Mouse (Mus musculus) heart, postnatal 14 days (tissue): ENCODE measurements at regions not wholly inside any gene's neighbourhood (a gene's known extent, or its start where the extent isn't known, plus 50 kb on each side); places are given as distances from the start of the nearest gene placed in this dataset.

ENCODE experiments used
- DNase-seq, 2 experiments: peaks; one replicate each; pipeline ENCODE4 v3.0.0; 2021 to 2022
- intact Hi-C: fragments of 180-260 bp; cut with DNase I; formaldehyde crosslinking; loops from one replicate; pipeline ENCODE4 v1.15.1; 2025

DNA sequence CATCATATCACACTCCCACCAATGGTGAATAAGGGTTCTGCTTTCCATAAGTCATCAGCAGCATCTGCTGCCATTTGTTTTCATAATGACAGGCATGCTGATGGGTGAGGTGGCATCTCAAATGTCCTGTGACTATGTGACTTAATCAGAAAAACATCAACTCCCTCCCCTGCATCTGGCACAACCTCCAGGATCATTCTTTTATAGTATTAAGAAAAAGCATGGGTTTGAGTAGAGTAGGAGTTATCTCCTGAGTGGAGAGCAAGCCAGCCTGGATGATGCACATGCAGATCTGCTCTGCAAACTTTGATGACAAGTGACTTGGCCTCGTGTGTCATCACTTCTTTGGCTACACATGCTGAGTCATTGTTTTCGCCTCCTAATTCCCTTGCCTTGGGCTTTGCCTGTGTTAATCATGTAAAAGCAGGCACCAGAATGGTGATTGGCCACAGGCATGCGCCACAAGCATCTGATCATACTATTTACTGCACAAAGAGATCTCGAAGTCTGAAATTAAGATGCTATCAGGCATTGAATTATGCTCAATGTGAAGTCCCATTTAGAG, 335.9 kb downstream of the Rnf144a start:
- no peak for DNase-seq
- intact Hi-C loops = loop anchor here (10.0 kb wide), 5 partner anchors 146 to 1054 kb away; partner anchors contain the start of gene Id2

- intact Hi-C loops = loop anchor here (10.0 kb wide), 5 partner anchors 149 to 1051 kb away; partner anchors contain the start of gene Id2
Measured at GRCm38 (mm10) chr12:26075638-26076254, 339.3 kb downstream of the Rnf144a start.

GRCm38 (mm10) chr12:26072180-26072579, 342.9 kb downstream of the Rnf144a start:
- intact Hi-C loops = loop anchor here (10.0 kb wide), 5 partner anchors 153 to 1047 kb away; partner anchors contain the start of gene Id2
- DNase-seq = no peak

More at GRCm38 (mm10) chr12:26075638-26076254, 339.3 kb downstream of the Rnf144a start:
- no peak for DNase-seq

DNA sequence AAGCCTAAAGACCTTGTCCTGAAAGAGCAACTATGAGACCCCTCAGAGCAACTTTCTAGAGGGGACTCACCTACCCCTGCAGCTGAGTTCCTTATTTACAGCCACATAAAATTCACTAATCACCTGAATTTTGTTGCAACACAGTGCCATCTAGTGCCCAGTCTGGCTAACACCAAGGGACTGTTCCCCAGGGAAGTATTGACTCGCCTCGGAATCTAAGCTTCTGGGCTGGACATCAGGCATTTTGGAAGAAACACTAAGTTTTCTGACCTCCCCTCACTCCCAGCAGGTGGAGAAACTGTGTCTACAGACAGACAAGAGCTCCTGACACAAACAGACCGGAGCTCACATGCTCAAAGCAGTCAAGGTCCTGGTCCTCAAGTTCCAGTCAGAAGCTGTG, 343.4 kb downstream of the Rnf144a start:
- peak; percentile 59 to 79 for DNase-seq

DNA sequence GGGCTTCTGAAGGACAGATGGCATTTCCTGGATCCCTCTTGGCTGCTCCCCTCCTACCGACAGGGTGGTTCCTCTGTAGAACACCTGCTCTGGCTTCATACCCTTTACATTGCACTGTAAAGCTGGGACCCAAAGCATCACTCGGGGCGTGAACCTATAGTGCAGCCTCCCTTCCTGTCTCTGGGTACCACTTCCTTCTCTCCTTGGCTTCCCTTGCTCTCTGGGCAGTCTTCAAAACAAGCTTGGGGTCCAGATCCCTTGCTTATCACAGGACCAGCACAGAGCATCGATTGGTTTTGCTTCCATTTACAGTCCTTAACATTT, 346.4 kb downstream of the Rnf144a start:
- intact Hi-C loops = no loop called here
- DNase-seq = no peak

More for the DNA sequence above, 343.4 kb downstream of the Rnf144a start:
- intact Hi-C loops = loop anchor here (10.0 kb wide), 5 partner anchors 153 to 1047 kb away; partner anchors contain the start of gene Id2

DNA sequence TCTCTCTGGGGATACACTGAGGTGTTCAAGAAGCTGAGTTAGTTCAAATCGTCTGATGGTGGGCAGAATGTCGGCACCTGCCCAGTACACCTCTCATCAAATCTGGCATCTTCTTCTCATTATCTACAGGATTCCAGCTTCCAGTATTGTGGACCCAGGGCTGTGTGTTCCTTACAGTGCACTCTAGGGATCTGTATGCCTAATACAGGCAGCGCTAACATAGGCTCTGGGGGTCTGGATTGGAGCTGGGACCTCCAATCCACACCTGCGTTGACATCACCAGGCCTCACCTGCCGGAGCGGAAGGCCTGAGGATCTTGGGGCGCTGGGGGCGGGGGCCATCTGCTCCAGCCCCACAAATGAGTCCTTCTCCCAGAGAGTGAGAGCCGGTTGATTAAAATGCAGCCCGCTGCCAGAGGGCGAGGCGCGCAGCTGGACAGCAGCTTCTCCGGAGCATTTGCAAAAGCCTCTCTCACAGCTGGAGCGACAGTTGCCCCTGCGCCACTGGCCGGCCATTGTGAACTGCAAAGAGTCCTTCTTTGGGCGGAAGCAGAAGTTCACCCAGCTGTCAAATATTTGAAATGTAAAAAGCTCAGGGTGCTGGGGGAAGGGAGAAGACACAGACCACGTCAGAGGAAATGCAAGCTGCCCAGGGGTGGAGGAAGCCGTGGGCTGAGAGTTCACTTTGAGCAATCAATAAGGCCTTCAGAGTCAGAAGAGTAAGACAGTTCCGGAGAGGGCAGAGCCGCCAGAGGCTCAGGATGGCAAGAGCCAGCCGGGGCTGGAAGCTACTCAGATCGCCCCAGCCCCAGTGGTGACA, 347.0 kb downstream of the Rnf144a start:
- intact Hi-C loops = no loop called here
- peak; percentile 30 to 43 for DNase-seq

- intact Hi-C loops = no loop called here
Measured at GRCm38 (mm10) chr12:26060378-26060777, 354.7 kb downstream of the Rnf144a start.

DNA sequence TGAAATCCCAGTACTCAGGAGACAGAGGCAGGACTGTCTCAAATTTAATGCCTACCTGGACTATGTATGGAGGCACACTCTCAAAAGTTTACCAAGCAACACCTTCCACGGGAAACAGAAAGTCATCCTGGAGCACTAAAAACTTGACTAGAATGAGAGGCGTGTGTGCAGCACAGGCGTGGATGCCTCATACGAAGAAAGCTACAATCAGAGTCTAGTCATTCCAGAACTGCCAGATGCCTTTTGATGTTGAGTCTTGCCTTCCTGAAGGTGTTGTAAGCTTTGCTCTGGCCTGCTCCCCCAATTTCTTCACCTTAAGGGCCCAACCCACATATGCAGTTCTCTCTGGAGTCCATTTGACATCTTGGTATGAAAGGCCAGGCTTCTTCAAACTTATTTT, 356.0 kb downstream of the Rnf144a start:
- no peak for DNase-seq
- intact Hi-C loops = no loop called here

More at GRCm38 (mm10) chr12:26060378-26060777, 354.7 kb downstream of the Rnf144a start:
- DNase-seq = no peak

GRCm38 (mm10) chr12:26057491-26058054, 357.5 kb downstream of the Rnf144a start:
- intact Hi-C loops = no loop called here
- DNase-seq = no peak

DNA sequence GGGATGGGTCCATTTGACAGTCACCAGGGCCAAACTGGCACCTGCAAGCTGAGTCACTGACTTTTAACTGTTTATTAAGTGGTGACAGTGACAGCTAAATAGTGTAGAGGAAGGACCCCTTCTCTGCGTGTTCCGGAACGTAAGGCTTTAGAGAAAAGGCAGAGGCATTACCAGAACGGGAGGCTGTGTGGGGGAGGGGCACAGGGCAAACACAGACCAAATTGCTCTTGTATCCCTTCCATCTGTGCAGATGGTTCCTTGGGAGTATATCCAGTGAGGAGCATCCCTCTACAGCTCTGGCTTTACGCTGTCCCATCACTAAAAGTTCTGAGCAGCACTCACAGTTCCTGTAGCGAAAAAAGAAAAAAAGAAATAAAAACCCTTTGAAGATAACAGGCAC, 368.1 kb downstream of the Rnf144a start:
- intact Hi-C loops = no loop called here
- DNase-seq = no peak

GRCm38 (mm10) chr12:26045321-26045720, 369.7 kb downstream of the Rnf144a start:
- intact Hi-C loops = no loop called here
- no peak for DNase-seq

DNA sequence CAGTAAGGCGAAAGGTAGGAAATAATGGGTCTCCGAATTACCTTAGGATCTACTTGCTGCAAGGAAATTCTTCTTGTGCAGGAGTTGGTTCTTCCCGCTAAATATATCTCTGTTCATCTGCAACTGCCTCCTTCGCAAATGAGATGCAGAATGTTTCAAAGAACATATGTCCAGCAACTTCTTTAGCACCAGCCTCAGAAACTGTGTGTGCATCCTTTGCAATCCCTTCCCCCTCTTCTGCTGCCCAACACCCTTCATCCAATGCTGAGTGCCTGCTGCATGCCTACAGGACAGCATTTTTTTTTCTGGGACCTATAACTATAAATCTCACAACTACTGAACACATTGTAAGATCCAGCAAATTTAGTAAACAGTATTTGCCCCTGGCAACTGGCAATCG, 402.1 kb downstream of the Rnf144a start:
- DNase-seq = no peak
- intact Hi-C loops = no loop called here

- intact Hi-C loops = no loop called here
- no peak for DNase-seq
Measured at GRCm38 (mm10) chr12:25994063-25994462, 421.0 kb downstream of the Rnf144a start.

DNA sequence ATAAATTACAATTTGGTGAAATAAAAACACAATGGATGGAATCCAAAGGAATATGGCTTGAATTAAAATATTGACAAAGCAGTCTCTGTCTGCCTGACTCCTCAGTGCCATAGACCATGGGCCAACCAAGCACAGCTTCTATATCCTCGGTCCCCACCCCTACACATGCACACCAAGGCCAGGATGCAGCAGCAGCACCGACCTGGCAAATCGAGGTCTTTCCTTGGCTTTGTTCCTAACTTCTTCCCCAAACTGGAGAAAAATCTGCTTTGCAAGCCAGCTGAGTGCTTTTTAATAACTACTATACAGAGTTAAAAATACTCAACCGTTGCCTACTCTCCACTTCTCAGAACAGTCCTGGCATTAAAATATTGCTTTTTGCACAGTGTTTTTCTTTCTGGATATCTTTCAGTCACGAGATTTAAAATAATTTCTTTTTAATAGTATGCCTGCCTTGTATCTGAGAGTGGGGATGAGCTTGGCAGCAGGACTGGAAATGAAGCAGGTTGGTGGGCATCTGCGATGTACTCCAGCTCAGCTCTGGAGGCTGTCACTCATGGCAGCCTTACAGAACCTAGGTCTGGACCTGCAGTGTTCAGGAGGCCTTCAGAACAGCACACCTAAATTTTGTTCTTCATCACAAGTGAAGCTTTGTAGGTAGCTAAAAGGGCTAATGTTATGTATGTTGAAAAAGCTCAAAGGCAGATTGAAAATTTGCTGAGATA, 423.1 kb downstream of the Rnf144a start:
- intact Hi-C loops = no loop called here
- DNase-seq = no peak

DNA sequence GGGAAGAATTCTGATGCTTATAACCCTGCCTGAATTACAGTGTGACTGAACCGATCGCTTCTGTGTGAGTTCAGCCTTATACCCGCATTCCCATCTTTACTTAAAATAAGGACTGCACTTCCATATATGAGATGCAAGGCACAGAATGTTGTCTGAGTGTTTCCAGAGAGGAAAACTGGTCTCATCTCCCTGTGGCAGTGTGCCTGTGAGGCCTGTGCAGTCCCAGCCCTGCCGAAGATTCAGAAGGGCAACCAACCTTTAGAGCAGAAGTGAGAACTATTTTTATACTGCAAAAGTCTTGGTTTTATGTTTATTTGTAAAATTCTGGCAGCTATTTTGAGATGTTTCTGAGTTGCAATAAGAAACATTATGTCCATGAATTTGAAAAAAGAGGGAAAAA, 432.5 kb downstream of the Rnf144a start:
- intact Hi-C loops = no loop called here

DNA sequence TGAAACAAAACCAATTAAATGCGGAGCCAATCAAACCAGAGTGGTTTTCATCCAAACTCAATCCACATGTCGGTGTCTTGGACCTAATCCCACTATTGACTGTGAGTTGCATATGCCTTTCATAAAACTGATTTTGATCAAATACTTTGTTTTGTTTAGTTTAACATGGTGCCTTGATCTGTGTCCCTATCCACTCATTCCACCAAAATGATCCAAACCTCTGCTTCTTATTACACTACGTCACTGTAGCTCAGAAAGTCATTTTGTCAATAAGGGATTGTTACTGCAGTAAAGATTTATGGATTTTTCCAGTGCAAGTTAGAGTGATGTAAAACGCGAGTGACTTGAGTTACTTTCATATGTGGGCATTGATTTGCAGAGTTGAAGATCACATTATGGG, 436.7 kb downstream of the Rnf144a start:
- intact Hi-C loops = no loop called here
- no peak for DNase-seq

More for the DNA sequence above, 432.5 kb downstream of the Rnf144a start:
- DNase-seq = no peak

GRCm38 (mm10) chr12:25958584-25958983, 456.5 kb downstream of the Rnf144a start:
- no peak for DNase-seq
- intact Hi-C loops = no loop called here

- intact Hi-C loops = no loop called here
Measured at GRCm38 (mm10) chr12:25957547-25957946, 457.5 kb downstream of the Rnf144a start.

DNA sequence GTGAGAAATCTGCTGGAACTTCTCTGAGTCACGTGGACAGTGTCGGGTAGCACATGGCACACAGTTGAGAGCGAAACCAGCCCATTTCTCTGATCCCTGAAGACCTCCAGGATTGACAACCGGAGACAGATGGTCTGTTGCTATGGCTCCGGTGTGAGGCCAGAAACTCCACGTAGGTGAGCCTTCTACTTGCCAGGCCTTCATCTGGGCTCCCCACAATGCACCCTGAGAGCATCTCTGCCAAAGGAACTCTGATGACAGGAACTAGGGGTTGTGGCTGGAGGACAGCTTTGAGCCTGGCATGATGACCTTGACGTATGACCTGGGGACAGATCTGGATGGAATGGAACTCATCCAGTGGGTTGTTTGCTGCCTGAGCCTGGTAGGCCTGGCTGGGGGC, 467.9 kb downstream of the Rnf144a start:
- no peak for DNase-seq
- intact Hi-C loops = no loop called here

More at GRCm38 (mm10) chr12:25957547-25957946, 457.5 kb downstream of the Rnf144a start:
- no peak for DNase-seq

- intact Hi-C loops = no loop called here
- DNase-seq = no peak
Measured at GRCm38 (mm10) chr12:25946121-25946520, 468.9 kb downstream of the Rnf144a start.
